Mouse (Mus musculus): ENCODE data around the gene Pou2f1. TPM values are rescaled to one million over a fixed set of nuclear protein-coding genes. Genes with fewer than 3 reads are reported as not detected.

Gene Pou2f1
- total RNA-seq, 1 experiment from 2014 or later, result 15.9 TPM

DNA sequence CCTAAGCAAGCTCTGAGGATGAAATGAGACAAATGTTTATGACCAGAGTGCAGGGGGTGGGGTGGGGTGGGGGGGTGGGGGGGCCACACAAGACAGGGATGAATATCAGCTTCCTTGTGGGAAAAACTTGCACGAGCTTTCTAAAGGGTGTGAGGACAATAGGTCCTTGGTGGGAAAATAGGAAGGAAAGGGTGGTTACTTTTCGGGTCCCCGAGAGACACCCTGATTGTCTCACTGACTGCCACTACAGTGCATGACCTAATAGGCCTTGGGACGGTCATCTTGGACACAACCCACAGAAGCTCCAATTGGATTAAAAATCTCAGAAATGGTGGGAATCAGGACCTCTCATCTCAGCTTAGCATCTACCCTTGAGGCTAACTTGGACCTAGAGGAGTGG is 183.3 kb downstream of the Pou2f1 start:
- ATAC-seq (replicated peaks; ENCODE audit: low read depth, poor library complexity, severe bottlenecking), result no peak

DNA sequence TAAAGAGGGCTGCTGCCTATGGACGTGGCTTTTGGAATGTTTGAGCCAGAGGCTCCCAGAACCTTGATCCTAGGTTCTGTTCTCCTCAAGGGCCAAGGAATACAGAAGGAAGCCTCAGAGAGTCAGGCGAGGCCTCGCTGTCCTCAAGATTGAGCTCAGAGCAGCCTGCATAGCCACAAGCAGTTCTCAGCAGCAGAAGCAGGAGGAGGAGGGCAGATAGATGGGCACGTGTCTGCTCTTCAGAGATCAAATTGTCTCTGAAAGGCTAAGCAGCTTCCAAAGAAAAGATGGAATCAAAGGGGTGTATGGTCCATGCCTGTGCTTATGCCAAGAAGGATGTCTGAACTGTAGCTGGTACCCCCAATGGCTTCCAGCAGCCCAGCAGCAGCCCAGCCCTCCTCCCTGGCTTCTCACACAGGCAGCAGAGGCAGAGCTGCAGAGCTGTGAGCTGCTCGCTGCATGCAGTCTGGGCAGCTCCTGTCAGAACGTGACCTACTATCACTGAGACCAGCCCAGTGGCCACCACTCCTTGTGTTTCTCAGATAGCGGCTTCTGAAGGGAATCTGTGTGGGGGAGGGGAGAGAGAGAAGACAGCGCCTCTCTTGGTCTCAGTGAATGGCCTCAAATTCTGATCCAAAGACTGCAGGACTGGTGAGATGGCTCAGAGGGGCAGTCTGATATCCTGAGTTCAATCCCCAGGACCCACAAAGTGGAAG is 184.2 kb downstream of the Pou2f1 start:
- ATAC-seq (replicated peaks; ENCODE audit: low read depth, poor library complexity, severe bottlenecking), result peak; percentile 87

DNA sequence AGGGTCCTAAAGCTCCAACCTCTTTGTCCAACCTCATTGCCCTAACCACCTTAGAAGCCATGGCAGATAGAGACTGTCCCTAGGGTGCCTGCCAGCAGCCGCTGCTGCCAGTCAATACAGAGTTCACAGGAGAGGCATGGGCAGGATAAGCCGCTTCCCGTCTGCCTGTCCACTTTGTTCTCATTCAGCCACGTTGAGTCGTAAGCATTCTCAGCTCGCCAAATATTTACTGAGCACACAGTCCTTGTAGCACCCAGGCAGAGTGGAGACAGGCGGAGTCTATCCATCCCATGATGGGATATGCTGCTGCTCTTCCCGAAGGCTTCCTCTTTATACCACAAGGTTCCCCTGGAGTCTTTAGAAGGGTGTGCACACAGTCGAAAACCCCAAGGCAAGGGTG is 185.2 kb downstream of the Pou2f1 start:
- ATAC-seq (replicated peaks; ENCODE audit: low read depth, poor library complexity, severe bottlenecking), result no peak

DNA sequence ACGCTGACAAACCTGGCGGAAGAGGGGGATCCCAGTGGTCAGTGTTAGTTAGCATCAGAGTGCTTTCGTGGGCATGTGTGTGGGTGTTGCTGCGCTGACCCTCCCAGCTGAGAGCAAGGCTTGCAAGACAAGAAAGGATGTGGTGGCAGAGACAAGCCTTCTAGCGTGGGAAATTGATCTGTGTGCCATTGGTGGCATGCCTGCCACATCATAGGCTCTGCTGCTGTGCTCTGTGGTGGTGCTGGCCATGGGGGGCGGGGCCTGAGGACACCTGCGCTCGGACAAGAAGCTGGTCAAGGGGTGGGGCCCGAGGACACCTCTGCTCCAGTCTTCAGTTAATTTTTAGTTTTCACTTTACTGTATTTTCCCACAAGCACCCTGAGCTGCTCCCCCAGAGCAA is 186.1 kb downstream of the Pou2f1 start:
- ATAC-seq (replicated peaks; ENCODE audit: low read depth, poor library complexity, severe bottlenecking), result no peak

Other genes starting within 250 kb of the Pou2f1 start
- gene Creg1, start 238.9 kb downstream of the Pou2f1 start, total RNA-seq (2017), result 142 and 144 TPM in 2 replicates
- 1.2 and 1.9 TPM in 2 replicates for gene Cd247, start 214.0 kb downstream of the Pou2f1 start, total RNA-seq (2017)
- not detected in 2 replicates for gene Dusp27, start 125.2 kb upstream of the Pou2f1 start, total RNA-seq (2017)
- not detected in 2 replicates for gene Gpa33, start 127.6 kb upstream of the Pou2f1 start, total RNA-seq (2017)
- not detected in 2 replicates for gene Mael, start 236.1 kb upstream of the Pou2f1 start, total RNA-seq (2017)

Data from common myeloid progenitor, adult 5-6 weeks (primary cell).